ENCODE assay signal across 8 mouse cellular contexts in the genomic region with DNA sequence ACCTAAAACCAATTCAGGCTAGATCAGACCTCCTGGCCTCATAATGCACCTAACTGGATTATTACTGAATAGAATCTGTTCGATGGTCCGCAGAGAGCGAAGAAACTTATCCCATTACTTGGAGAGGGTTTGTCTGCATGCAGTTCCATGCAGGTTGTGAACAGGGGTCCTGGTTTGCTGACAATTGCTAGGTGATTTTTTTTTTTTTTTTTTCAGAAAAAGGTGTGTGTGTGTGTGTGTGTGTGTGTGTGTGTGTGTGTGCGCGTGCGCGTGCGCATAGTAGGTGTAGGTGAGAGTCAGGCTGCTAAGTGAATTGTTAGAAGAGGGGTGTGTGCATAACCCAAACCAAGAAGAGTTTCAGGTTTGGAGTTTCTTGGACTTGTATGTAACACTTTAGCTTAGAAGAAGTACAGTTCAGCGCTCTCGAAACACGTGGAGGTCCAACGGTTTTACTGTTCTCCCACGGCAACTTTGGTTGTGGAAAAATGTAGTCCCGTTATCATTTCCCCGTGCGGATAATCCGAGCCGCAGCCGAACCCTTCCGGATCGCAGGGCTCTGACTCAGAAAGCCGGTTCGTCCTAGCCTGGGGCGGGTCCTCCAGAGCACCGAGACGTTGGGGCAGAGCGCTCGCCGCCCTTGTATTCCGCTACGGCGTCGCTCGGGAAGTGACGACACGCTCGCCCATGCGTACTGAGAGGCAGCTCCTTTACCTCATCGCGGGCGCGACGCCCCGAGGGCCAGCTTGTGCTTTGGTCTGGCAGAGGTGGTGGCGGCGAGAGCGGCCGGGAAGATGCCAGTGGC. TPM values are rescaled to one million over a fixed set of nuclear protein-coding genes. Genes with fewer than 3 reads are reported as not detected.
A peak's percentile ranks its signal among the peaks of the same experiment; 100 is the strongest.
DNase-seq lines count a peak whose midpoint lies in the region; ATAC-seq lines count a peak whose summit lies in the region.

A gene (plus strand): TSS at position 223 of the 802 bp plus-strand sequence.

- H3K79me2 ChIP-seq in macrophage (ENCODE audit: inconsistent target) = peaks cover 44% of the 10 kb centered on the region

- H3K27me3 ChIP-seq in hindbrain, embryonic 16.5 days (replicated peaks; ENCODE audit: control insufficient read depth, insufficient read depth, low read length) = no peaks in the 10 kb centered on the region; the same call in none of the 2 replicates

- peaks cover 13% of the 10 kb centered on the region for H3K36me3 ChIP-seq in hindbrain, embryonic 16.5 days (ENCODE audit: control insufficient read depth, insufficient read depth, low read length)
- peaks cover 23% of the 10 kb centered on the region for H3K36me3 ChIP-seq in macrophage (ENCODE audit: inconsistent target)

- WGBS in hindbrain, embryonic 16.5 days = 5% methylated on average over 48 of the region's 48 CpGs
- WGBS in macrophage (ENCODE audit: missing documents) = 6% methylated on average over 43 of the region's 48 CpGs

- H3K27ac ChIP-seq in hindbrain, embryonic 16.5 days (ENCODE audit: low read depth, low read length) = peak within 1 kb of the TSS; percentile 77
- H3K27ac ChIP-seq in macrophage = peak within 1 kb of the TSS; percentile 28

- ATAC-seq in hindbrain, embryonic 16.5 days = peak; percentile 100

- H3K4me3 ChIP-seq in hindbrain, embryonic 16.5 days (ENCODE audit: low read length) = peak within 1 kb of the TSS; percentile 94
- peak within 1 kb of the TSS; percentile 93 for H3K4me3 ChIP-seq in macrophage (ENCODE audit: inconsistent target)

- no peaks in the 10 kb centered on the region for H3K9me3 ChIP-seq in hindbrain, embryonic 16.5 days (ENCODE audit: control insufficient read depth, low read length)

- H3K4me2 ChIP-seq in hindbrain, embryonic 16.5 days (ENCODE audit: low read length) = peak within 1 kb of the TSS; percentile 84

- DNase-seq in WW6 (ENCODE audit: low read depth, low spot score) = peak; percentile 90
- peak; percentile 96 to 98 for DNase-seq in cerebellum, postnatal 4 days (ENCODE audit: low spot score in 2 of 2)
- peak; percentile 97 for DNase-seq in gastrocnemius, adult 18-20 months (ENCODE audit: low spot score)
- peak; percentile 99 to 100 for DNase-seq in left cerebral cortex, adult 18-20 months (ENCODE audit: low spot score in 2 of 2)
- DNase-seq in right cerebral cortex, adult 18-20 months = peak; percentile 99
- DNase-seq in urinary bladder, postnatal 10 days (ENCODE audit: low spot score) = peak; percentile 93

- H3K9ac ChIP-seq in hindbrain, embryonic 16.5 days (ENCODE audit: low read depth, low read length) = peak within 1 kb of the TSS; percentile 83

- H3K4me1 ChIP-seq in hindbrain, embryonic 16.5 days (ENCODE audit: control insufficient read depth, insufficient read depth, low read depth, low read length) = peaks cover 8% of the 10 kb centered on the region

RNA-seq across cellular contexts. Expression of the gene that starts here (rescaled TPM):
- 10 to 100 TPM; 91.2 to 93.5 TPM for total RNA-seq in gastrocnemius, adult 18-20 months (2021)
- polyA plus RNA-seq in hindbrain, embryonic 16.5 days (2015; fragmentation: Nextera tagmentation; extraction: Ambion mirVana) = 159 and 165 TPM in 2 replicates
- total RNA-seq in left cerebral cortex, adult 18-20 months (2021) = 100 to 1,000 TPM; 122 to 127 TPM
- total RNA-seq in macrophage (2018; cell fraction: chromatin; rRNA removed) = 10 to 100 TPM; 29.8 to 77.0 (median 59.0) TPM
- total RNA-seq in macrophage (2018; cell fraction: cytosol; rRNA removed) = 10 to 100 TPM; 36.1 to 51.2 (median 41.1) TPM
- total RNA-seq in macrophage (2018; cell fraction: nucleus; rRNA removed) = 10 to 100 TPM; 24.1 to 72.0 (median 51.7) TPM
- polyA plus RNA-seq in macrophage (2018) = 30.9 to 50.1 TPM (median 34.3 TPM) in 3 replicates

Comparison
In these comparisons a context has a peak if more than half of its experiments do, and no peak if none do; other contexts are left out.
1. Peak in every context shown above with its lines: DNase-seq, ATAC-seq, H3K4me3 ChIP-seq and H3K27ac ChIP-seq.